Mouse (Mus musculus): ENCODE measurements around the gene Srr.

Srr gene

DNA sequence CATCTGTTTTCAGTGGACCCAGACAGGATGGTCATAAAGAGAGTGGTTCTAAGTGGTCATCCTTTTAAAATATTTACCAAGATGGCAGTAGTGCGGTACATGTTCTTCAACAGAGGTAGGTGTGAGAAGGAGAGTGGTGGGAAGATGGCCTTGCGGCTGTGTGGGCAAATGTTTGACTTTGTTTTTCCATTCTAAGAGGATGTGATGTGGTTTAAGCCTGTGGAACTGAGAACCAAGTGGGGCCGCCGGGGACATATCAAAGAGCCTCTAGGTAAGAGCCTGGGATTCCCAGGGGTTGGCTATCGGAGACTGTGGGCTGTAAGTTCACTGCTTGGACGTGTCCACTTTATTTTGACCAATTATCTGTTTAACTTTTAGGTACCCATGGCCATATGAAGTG, 17.9 kb downstream of the Srr start:
- DNase-seq (ENCODE audit: low spot score in 2 of 2): no peak

GRCm38 (mm10) chr11:74902416-74902815, 23.3 kb downstream of the Srr start:
- DNase-seq (ENCODE audit: low spot score in 2 of 2): no peak

GRCm38 (mm10) chr11:74901555-74901954, 24.2 kb downstream of the Srr start:
- DNase-seq (ENCODE audit: low spot score in 2 of 2): no peak

GRCm38 (mm10) chr11:74898517-74898827, 27.3 kb downstream of the Srr start:
- DNase-seq (ENCODE audit: low spot score in 2 of 2): no peak

DNA sequence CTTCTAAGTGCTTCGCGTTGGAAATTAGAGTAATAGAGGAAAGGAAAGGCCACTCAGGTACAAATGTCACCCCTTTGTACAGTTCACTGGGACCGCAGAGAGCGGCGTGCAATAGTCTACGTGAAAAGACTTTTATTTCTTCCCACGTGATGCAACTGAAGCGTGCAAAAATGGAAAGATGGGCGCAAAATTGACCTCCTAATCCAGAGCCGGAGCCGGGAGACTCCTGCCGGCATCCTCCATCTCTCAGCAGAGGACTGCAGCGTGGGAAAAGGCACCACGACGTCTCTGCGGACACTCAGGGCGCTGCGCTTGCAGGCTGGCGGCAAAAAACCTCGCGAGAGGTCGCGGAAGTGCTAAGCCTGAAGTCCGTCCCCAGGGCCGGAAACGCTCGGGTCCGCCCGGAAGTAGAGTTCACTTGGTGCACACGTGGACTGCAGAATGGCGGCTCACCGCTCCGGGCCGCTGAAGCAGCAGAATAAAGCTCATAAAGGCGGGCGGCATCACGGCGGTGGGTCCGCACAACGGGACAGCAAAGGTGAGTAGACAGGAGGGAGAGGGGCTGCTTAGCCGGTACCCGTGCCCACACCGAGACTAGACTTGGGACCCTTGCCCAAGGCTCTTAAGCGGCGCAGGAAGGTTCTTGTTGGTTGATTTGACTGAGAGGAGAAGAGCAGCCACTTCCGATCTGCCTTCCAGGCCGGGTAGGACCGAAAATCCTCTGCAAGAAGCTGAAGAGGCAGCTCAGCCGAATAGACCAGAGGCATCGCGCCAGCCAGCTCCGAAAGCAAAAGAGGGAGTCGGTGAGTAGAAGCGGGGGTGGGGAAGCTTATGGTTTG, 27.9 kb downstream of the Srr start, which contains the start of gene Tsr1:
Tsr1 (plus strand) TSS at position 394 of the 839 bp plus-strand sequence.
- peak; percentile 83 to 92 for DNase-seq (ENCODE audit: low spot score in 2 of 2)

DNA sequence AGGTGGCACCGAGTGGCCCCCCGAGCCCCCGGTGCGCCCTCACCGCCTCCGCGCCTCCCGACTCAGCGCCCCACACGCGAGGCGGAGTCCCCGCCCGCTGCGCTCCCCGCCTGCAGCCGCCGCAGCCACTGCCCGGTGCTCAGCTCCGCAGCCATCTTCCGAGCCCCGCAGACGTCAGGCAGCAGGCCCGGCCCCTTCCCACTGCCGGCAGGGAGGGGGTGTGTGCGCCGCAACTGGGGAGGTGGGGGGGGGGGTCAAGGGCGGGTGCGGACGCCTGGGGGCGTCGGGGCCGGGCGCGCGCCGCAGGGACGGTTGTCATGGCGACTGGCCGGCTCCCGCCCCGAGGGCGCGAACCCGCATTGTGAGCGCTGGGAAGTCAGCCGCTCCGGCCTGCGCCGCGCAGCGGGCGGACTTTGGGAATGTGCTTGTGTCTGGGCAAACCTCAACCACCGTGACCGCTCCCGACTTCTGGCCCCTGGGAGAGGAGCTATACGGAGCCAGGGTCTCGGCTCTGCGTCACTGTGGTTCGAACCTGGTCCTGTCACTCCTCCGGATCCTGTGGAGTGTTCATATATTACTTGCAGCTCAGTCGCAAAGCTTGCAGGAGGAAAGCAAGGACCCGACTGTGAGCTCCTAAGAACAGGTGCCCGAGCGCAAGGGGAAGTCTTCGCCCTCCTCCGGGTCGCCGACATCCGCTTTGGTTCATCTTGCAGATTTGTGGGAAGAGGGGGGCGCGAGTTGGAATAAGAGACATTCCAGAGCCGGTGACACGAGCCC, 28.7 kb downstream of the Srr start, which contains the start of gene Sgsm2:
Sgsm2 (minus strand) TSS at position 160 of the 777 bp plus-strand sequence.
- peak; percentile 58 to 73 for DNase-seq (ENCODE audit: low spot score in 2 of 2)

DNA sequence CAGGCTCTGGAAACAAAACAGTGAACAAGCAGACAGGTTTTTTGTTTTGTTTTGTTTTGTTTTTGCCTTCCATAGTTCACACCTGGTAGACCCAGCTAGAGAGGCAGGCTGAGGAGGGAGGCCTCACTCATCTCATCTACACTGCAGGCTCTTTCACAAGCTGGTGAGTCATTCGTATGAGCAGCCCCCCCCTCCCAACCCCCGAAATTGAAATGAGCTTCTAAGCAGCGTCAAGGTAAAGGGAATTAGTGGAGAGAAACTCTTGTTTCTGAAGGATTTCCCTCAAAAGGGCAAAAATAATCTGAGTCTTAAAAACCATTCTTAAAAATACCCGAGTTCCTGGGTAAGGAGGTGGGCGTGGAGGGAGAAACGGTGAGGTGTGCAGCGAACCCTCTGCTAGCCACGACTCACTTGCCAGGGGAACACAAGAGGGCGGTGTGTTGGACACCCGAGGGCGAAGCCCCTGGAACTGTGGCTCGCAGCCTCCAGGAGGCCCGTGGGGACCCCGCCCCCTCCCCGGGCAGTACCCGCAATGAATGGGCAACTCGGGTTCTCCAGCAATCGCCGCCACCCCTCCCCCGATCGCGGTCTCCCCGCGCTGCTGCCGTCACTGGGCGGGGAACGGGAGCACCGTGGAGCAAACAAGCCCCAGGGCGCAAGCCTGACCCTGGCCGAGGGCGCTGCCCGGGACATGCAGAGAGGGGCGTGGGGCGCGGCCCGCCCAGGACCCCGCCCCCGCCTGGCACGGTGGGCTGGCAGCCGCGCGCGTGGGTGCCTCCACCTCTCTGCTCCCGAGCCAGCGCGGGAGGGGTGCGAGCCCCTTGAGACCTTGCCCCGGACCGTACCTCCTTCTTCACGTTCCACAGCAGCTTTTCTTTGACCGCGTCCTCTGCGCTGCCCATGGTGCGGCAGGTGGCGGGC, 29.5 kb downstream of the Srr start:
- peak; percentile 76 to 78 for DNase-seq (ENCODE audit: low spot score in 2 of 2)

- DNase-seq (ENCODE audit: low spot score in 2 of 2): no peak
These were observed 31.1 kb downstream of the Srr start for GRCm38 (mm10) chr11:74894619-74895018.

GRCm38 (mm10) chr11:74883098-74883497, 42.6 kb downstream of the Srr start:
- DNase-seq (ENCODE audit: low spot score in 2 of 2): no peak

DNA sequence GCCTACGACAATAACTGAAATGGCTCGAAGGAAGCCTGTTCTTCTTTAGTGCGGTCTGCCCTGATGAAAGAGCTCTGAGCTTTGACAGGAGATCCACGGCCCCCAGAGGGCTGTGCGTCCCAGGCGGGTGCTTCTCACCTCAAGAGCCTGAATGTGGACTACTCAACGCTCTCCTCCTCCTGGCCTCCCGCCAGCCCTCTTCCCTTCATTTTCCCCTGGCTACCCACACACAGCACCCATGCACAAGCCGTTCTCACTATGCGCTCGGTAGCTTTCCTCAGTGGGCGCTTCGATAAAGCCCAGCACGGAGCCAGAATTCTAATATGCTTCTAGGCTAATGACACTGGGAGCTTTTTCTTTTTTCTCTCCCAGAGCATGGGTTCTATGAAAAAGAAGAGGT, 43.8 kb downstream of the Srr start:
- DNase-seq (ENCODE audit: low spot score in 2 of 2): no peak

GRCm38 (mm10) chr11:74880999-74881398, 44.7 kb downstream of the Srr start:
- no peak for DNase-seq (ENCODE audit: low spot score in 2 of 2)

DNA sequence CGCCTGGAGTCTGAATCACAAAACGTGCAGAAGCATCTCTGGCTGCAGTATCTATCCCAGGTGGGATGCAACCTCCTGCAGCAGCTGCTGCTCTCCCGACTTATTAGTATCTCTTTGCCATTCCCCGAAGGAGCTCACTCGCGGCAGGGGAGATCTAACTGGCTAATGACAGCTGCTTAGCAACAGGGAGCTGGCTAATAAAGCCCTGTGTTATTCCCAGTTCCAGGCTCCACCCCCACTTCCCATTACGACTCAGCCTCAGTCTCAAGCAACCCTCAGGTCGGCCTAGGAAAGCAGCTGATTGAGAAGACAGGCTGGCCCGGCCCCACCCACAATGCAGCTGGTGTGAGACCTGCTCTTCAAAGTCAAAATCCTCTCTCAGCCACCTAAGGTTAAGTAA, 48.9 kb downstream of the Srr start:
- peak in 1 of 2 experiments; percentile 53 for DNase-seq (ENCODE audit: low spot score in 2 of 2)

DNA sequence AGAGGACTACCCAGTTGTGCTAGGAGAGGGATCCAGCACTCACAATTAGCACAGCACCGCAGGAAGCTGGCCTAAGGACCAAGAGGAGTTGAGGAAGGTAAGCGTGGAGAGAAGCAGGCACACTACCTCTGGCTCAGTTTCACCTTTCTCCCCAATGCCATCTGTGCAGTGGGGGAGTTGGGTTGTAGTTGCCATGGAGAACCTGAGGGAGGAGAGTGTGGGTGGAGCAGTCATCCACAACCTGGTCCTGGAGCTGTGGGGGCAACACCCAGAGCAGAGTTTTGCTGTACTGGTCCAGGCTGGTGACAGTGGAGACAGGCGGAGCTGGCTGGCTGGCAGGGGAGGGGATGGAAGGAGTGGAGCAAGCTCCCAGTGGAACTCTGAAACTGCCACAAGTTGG, 51.1 kb downstream of the Srr start:
- no peak for DNase-seq (ENCODE audit: low spot score in 2 of 2)

- DNase-seq (ENCODE audit: low spot score in 2 of 2): peak; percentile 58 to 67
These were observed 54.6 kb downstream of the Srr start for GRCm38 (mm10) chr11:74870991-74871622.

DNA sequence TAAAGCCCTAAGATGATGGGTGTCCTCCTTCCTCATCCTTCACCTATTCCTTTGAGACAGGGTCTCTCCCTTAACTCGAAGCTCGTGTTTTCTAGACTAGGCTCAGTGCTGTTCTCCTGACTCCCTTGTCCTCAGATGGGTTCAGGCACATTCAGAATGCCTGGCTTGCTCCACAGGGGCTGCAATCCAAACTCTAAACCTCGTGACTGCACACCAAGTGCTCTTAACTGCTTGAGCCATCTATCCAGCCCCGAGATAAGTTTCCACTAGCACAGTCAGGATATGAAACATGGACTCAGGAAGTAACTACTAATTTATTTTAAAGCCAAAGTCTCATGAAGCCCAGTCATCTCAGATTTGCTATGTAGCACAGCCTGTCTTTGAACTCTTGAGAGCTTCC, 55.2 kb downstream of the Srr start:
- DNase-seq (ENCODE audit: low spot score in 2 of 2): no peak

GRCm38 (mm10) chr11:74869603-74870002, 56.1 kb downstream of the Srr start:
- no peak for DNase-seq (ENCODE audit: low spot score in 2 of 2)

GRCm38 (mm10) chr11:74868046-74868760, 57.5 kb downstream of the Srr start:
- no peak for DNase-seq (ENCODE audit: low spot score in 2 of 2)

- peak in 1 of 2 experiments; percentile 76 for DNase-seq (ENCODE audit: low spot score in 2 of 2)
These were observed 58.6 kb downstream of the Srr start for GRCm38 (mm10) chr11:74867181-74867580.

GRCm38 (mm10) chr11:74866640-74867039, 59.1 kb downstream of the Srr start:
- peak; percentile 66 to 89 for DNase-seq (ENCODE audit: low spot score in 2 of 2)

DNA sequence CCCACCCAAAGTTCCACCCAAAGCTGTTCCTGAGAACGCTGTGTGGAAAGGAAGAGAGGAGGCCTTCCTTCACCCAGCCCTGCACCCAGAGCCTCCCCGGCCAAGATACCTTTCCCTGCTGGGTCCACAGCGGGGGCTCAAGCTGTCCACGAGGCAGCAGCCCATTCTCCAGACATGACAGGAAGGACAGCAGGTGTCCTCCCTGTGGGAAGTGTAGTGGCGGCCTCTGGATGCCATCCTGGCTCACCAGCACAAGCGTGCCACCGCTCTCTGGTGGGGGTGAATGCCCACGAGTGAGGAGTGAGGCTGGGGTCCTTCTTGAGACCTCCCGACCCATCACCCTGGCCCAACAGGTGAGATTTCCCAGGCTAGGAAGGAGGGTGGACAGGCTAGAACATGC, 60.5 kb downstream of the Srr start:
- DNase-seq (ENCODE audit: low spot score in 2 of 2): no peak

DNA sequence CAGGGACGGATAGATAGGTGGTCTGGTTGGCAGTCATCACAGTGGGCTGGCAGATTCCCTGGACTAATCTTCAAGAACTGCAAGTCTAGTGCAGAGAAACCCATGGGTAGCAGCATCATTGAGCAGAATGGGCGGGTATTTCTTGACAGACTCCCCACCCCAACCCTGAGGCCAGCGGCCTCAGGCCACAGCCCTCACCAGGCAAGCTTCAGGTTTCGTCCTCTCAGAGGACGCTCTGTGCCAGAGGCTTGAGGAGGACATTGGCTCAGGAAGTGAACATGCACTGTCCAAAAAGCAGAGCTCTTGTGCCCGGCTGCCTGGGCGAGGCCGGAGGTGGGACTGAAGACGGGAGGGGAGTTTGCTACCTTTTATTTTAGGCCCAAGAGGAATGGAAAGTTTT, 61.3 kb downstream of the Srr start:
- DNase-seq (ENCODE audit: low spot score in 2 of 2): no peak

Data from urinary bladder, postnatal 36 days (tissue).